Mouse (Mus musculus) heart, adult 2 months (tissue): ENCODE data around the gene Fam19a5. TPM values are rescaled to one million over a fixed set of nuclear protein-coding genes. Genes with fewer than 3 reads are reported as not detected.

Source experiments
- DNase-seq, 2 experiments: peaks; one replicate each; pipeline ENCODE4 v3.0.0; 2021
- H3K27ac ChIP-seq: fragments of 200-600 bp; 2 replicates; pipeline ENCODE4 v1.8.1; 2022
- H3K27me3 ChIP-seq: fragments of 200-500 bp; 2 replicates; pipeline ENCODE4 v1.6.1; 2012; ENCODE audit warnings: mild to moderate bottlenecking, low read length, inconsistent platforms, mixed read lengths; ENCODE audit not compliant: control insufficient read depth, insufficient read depth
- H3K36me3 ChIP-seq: fragments of 200-500 bp; 2 replicates; pipeline ENCODE4 v1.6.1; 2012; ENCODE audit warnings: low read length, inconsistent platforms; ENCODE audit not compliant: control insufficient read depth, insufficient read depth
- H3K4me1 ChIP-seq: fragments of 200-500 bp; 2 replicates; pipeline ENCODE4 v1.6.1; 2011; ENCODE audit warnings: low read length; ENCODE audit not compliant: control insufficient read depth, insufficient read depth
- H3K4me3 ChIP-seq: fragments of 200-600 bp; 2 replicates; pipeline ENCODE4 v1.8.1; 2022
- H3K79me2 ChIP-seq: fragments of 200-500 bp; replicated peaks from 2 replicates; pipeline ENCODE4 v1.6.1; 2012; ENCODE audit warnings: mild to moderate bottlenecking, inconsistent platforms, low read length, moderate library complexity, mixed read lengths; ENCODE audit not compliant: control insufficient read depth, insufficient read depth
- H3K9ac ChIP-seq: fragments of 200-500 bp; 2 replicates; pipeline ENCODE4 v1.6.1; 2012; ENCODE audit warnings: low read depth, mild to moderate bottlenecking, control low read depth, inconsistent platforms, low read length, mixed read lengths
- CTCF ChIP-seq: fragments of 200-600 bp; IDR thresholded peaks from 2 replicates; pipeline ENCODE4 v1.8.1; 2022; ENCODE audit warnings: antibody characterized with exemption, mild to moderate bottlenecking, moderate library complexity
- EP300 ChIP-seq: fragments of 200-500 bp; IDR thresholded peaks from 2 replicates; pipeline ENCODE4 v1.6.1; 2011; ENCODE audit warnings: low read depth, low read length, control low read depth; ENCODE audit not compliant: insufficient read depth
- POLR2A ChIP-seq: fragments of 200-500 bp; IDR thresholded peaks from 2 replicates; pipeline ENCODE4 v1.6.1; 2011; ENCODE audit warnings: mild to moderate bottlenecking, low read depth, low read length, control low read depth; ENCODE audit not compliant: insufficient read depth
- WGBS: fragments of 180-500 bp; shearing (Covaris S2); methylation state at CpG from one replicate; pipeline ENCODE4 v1.1.7; 2018; 5-methylcytosine and 5-hydroxymethylcytosine counted together
- intact Hi-C: fragments of 180-260 bp; cut with DNase I; formaldehyde crosslinking; loops from one replicate; pipeline ENCODE4 v1.15.1; 2025
- polyA plus RNA-seq: library from polyadenylated mRNA; depleted of rRNA; stranded (reverse); fragments of >200 nt; gene quantifications from 2 replicates; pipeline ENCODE4 v1.2.3, GENCODE M21; 2012
- total RNA-seq, 2 experiments: library from RNA; stranded (reverse); gene quantifications; 2 replicates each; pipeline ENCODE4 v1.2.3; 2021

The Fam19a5 gene
- total and polyA plus RNA-seq, 3 experiments: 3.5 to 5.0 (median 4.2) TPM

- Histone ChIP-seq H3K27me3 (peaks cover 2% of the 10 kb centered on the region; the same call in 1 of the 2 replicates), H3K36me3 (no peaks in the 10 kb centered on the region), H3K9ac (peak overlapping the region; percentile 60), H3K4me3 (peak overlapping the region; percentile 33), H3K27ac (no peak overlapping the region), H3K79me2 (no peaks in the 10 kb centered on the region), H3K4me1 (no peaks in the 10 kb centered on the region)
- DNase-seq: peak; percentile 13 to 37
- TF ChIP-seq CTCF: no peak
- TF ChIP-seq POLR2A: no peak
- TF ChIP-seq EP300: no peak
- WGBS: under 1% methylated on average over 67 of the region's 76 CpGs
- intact Hi-C loops: loop anchor here (1.0 to 10.0 kb wide), 3 partner anchors 338 to 930 kb away; no protein-coding TSS in a partner anchor
Observed at GRCm38 (mm10) chr15:87624610-87625091, 80.6 kb downstream of the Fam19a5 start.

GRCm38 (mm10) chr15:87625236-87626023 is 81.3 kb downstream of the Fam19a5 start:
- Histone ChIP-seq H3K9ac (peak overlapping the region; percentile 29; the same call in 1 of the 2 replicates), H3K27me3 (peaks cover 2% of the 10 kb centered on the region; the same call in 1 of the 2 replicates), H3K4me3 (peak overlapping the region; percentile 46), H3K36me3 (no peaks in the 10 kb centered on the region), H3K79me2 (no peaks in the 10 kb centered on the region), H3K4me1 (no peaks in the 10 kb centered on the region), H3K27ac (no peak overlapping the region)
- peak; percentile 73 to 79 for DNase-seq
- under 1% methylated on average over 68 of the region's 68 CpGs for WGBS
- intact Hi-C loops: loop anchor here (1.0 to 10.0 kb wide), 3 partner anchors 337 to 929 kb away; no protein-coding TSS in a partner anchor
- TF ChIP-seq CTCF (peak; percentile 83), POLR2A (no peak), EP300 (0 out of 2 replicates have a peak, but pooled peaks have one; percentile 38)

- DNase-seq: no peak
- intact Hi-C loops: no loop called here
- TF ChIP-seq POLR2A (no peak), EP300 (no peak), CTCF (no peak)
- H3K27me3 ChIP-seq: no peaks in the 10 kb centered on the region
- H3K4me1 ChIP-seq: no peaks in the 10 kb centered on the region
- no peak overlapping the region for H3K4me3 ChIP-seq
- no peak overlapping the region for H3K27ac ChIP-seq
- H3K9ac ChIP-seq: no peak overlapping the region
- H3K36me3 ChIP-seq: no peaks in the 10 kb centered on the region
- 83% methylated on average over 5 of the region's 5 CpGs for WGBS
- H3K79me2 ChIP-seq: no peaks in the 10 kb centered on the region
Observed at GRCm38 (mm10) chr15:87635272-87635671, 91.2 kb downstream of the Fam19a5 start.

- no peak overlapping the region for H3K9ac ChIP-seq
- no peak for DNase-seq
- TF ChIP-seq POLR2A (no peak), EP300 (no peak), CTCF (no peak)
- no peaks in the 10 kb centered on the region for H3K27me3 ChIP-seq
- H3K4me1 ChIP-seq: no peaks in the 10 kb centered on the region
- H3K36me3 ChIP-seq: no peaks in the 10 kb centered on the region
- no peak overlapping the region for H3K27ac ChIP-seq
- 75% methylated on average over 4 of the region's 4 CpGs for WGBS
- no peaks in the 10 kb centered on the region for H3K79me2 ChIP-seq
- intact Hi-C loops: no loop called here
- no peak overlapping the region for H3K4me3 ChIP-seq
Observed at GRCm38 (mm10) chr15:87636407-87636806, 92.3 kb downstream of the Fam19a5 start.

- Histone ChIP-seq H3K79me2 (no peaks in the 10 kb centered on the region), H3K9ac (no peak overlapping the region), H3K27ac (no peak overlapping the region), H3K4me1 (no peaks in the 10 kb centered on the region), H3K27me3 (no peaks in the 10 kb centered on the region), H3K4me3 (no peak overlapping the region), H3K36me3 (no peaks in the 10 kb centered on the region)
- DNase-seq: no peak
- TF ChIP-seq CTCF: no peak
- no peak for TF ChIP-seq POLR2A
- TF ChIP-seq EP300: no peak
- intact Hi-C loops: no loop called here
Observed at GRCm38 (mm10) chr15:87637234-87637633, 93.1 kb downstream of the Fam19a5 start.

- no peaks in the 10 kb centered on the region for H3K4me1 ChIP-seq
- no peak for DNase-seq
- H3K36me3 ChIP-seq: no peaks in the 10 kb centered on the region
- 84% methylated on average over 11 of the region's 11 CpGs for WGBS
- TF ChIP-seq POLR2A: no peak
- no peak for TF ChIP-seq EP300
- TF ChIP-seq CTCF: no peak
- H3K79me2 ChIP-seq: no peaks in the 10 kb centered on the region
- H3K27ac ChIP-seq: no peak overlapping the region
- no peak overlapping the region for H3K4me3 ChIP-seq
- intact Hi-C loops: no loop called here
- no peaks in the 10 kb centered on the region for H3K27me3 ChIP-seq
- H3K9ac ChIP-seq: no peak overlapping the region
Observed at GRCm38 (mm10) chr15:87638270-87638669, 94.2 kb downstream of the Fam19a5 start.
